Mouse (Mus musculus): ENCODE results near the gene Lpcat3. TPM values are rescaled to one million over a fixed set of nuclear protein-coding genes. Genes with fewer than 3 reads are reported as not detected.

Gene Lpcat3
- polyA plus RNA-seq, 1 experiment from 2014 or later = 35.9 TPM

DNA sequence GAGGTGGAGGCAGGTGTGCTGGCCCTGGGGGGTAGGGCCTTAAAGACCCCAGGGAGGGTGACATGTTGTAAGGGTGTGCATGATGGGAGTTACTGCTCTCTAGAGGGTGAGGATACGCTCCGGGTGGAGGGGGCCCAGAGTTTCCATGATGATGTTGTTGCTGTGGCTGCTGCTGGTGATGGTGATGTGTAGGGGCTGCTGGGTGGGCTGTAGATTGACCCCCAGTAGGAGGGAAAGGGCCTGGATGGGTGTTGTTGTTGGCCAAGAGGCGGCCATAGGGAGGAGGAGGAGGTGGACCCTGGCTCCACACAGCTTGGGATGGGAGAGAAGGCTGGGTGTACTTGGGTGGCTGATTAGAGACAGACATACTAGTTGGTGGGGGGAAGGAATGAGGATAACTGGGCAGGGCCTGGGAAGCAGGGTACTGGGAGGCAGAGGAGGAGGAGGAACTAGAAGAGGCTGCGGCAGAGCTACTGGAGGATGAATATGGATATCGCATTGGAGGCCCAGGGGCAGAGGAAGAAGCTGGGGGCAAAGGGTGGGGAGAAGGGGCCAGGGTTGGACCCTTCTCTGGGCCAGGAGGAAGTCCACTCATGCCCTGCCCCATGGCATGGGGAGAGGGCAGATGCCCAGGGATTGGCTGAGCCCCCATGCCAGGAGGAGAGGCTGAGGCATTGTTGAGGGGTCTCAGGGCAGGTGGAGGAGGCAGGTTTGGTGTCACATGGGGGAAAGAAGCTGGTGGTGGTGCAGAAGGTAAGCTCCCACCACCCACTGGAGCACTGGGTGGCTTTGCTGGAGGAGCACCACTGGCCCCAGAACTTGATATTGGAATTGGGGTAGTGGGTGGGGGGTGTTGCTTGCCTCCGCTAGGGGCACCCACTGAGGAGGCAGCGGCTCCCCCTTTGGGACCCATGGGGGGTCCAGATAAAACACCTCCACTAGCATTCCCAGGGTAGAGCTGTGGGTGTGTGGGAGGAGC lies 84.1 kb downstream of the Lpcat3 start:
- H3K4me1 ChIP-seq (replicated peaks; ENCODE audit: control insufficient read depth, insufficient read depth, low read length) = peaks cover 18% of the 10 kb centered on the region
- H3K36me3 ChIP-seq (ENCODE audit: control insufficient read depth, insufficient read depth) = peaks cover 15% of the 10 kb centered on the region
- no peak overlapping the region for H3K27ac ChIP-seq (ENCODE audit: low read length)
- no peak overlapping the region for H3K9ac ChIP-seq (replicated peaks; ENCODE audit: low read depth, low read length)
- peak overlapping the region; percentile 50; the same call in 1 of the 2 replicates for H3K4me3 ChIP-seq (replicated peaks; ENCODE audit: low read length)
- peak overlapping the region; percentile 75 for H3K4me2 ChIP-seq (ENCODE audit: low read length)
- no peaks in the 10 kb centered on the region for H3K27me3 ChIP-seq (replicated peaks; ENCODE audit: control insufficient read depth, insufficient read depth, low read length)
- ATAC-seq = no peak
- H3K9me3 ChIP-seq (ENCODE audit: control insufficient read depth, low read length) = no peaks in the 10 kb centered on the region
- 83% methylated on average over 7 of the region's 7 CpGs for WGBS

GRCm38 (mm10) chr6:124750405-124750804 lies 87.6 kb downstream of the Lpcat3 start:
- Histone ChIP-seq H3K27ac (ENCODE audit: low read length) (no peak overlapping the region), H3K4me2 (ENCODE audit: low read length) (no peak overlapping the region), H3K36me3 (ENCODE audit: control insufficient read depth, insufficient read depth) (peaks cover 10% of the 10 kb centered on the region), H3K27me3 (replicated peaks; ENCODE audit: control insufficient read depth, insufficient read depth, low read length) (no peaks in the 10 kb centered on the region), H3K4me1 (replicated peaks; ENCODE audit: control insufficient read depth, insufficient read depth, low read length) (peaks cover 29% of the 10 kb centered on the region), H3K9ac (replicated peaks; ENCODE audit: low read depth, low read length) (no peak overlapping the region), H3K4me3 (replicated peaks; ENCODE audit: low read length) (no peak overlapping the region), H3K9me3 (ENCODE audit: control insufficient read depth, low read length) (no peaks in the 10 kb centered on the region)
- no peak for ATAC-seq
- 87% methylated on average over 8 of the region's 8 CpGs for WGBS

GRCm38 (mm10) chr6:124753861-124754260 lies 91.0 kb downstream of the Lpcat3 start:
- Histone ChIP-seq H3K4me2 (ENCODE audit: low read length) (no peak overlapping the region), H3K27ac (ENCODE audit: low read length) (no peak overlapping the region), H3K4me3 (replicated peaks; ENCODE audit: low read length) (no peak overlapping the region), H3K9me3 (ENCODE audit: control insufficient read depth, low read length) (no peaks in the 10 kb centered on the region), H3K9ac (replicated peaks; ENCODE audit: low read depth, low read length) (no peak overlapping the region), H3K36me3 (ENCODE audit: control insufficient read depth, insufficient read depth) (0 out of 2 replicates have a peak, but pooled peaks cover 3% of the 10 kb centered on the region), H3K27me3 (replicated peaks; ENCODE audit: control insufficient read depth, insufficient read depth, low read length) (no peaks in the 10 kb centered on the region), H3K4me1 (replicated peaks; ENCODE audit: control insufficient read depth, insufficient read depth, low read length) (peaks cover 40% of the 10 kb centered on the region)
- no peak for ATAC-seq
- WGBS = 95% methylated on average over 2 of the region's 2 CpGs

MicroRNAs within 50 kb of the gene (microRNA counts, 519-probe panel; counts per million panel counts)
- microRNA mmu-miR-141 (1,149 counts per million, percentile 9 among the panel's probes with 10 or more counts), microRNA mmu-miR-200c (2,171 counts per million, percentile 42 among the panel's probes with 10 or more counts)

Small RNAs within 50 kb of the gene (microRNA-seq; reads per million reads assigned to microRNA genes)
- 49.3 reads per million, percentile 44 among the genes with 10 or more reads in this experiment for gene Mir141
- gene Mir200c = 248 reads per million, percentile 66 among the genes with 10 or more reads in this experiment

Other genes starting within 250 kb of the Lpcat3 start
- gene Pex5, start 248.0 kb upstream of the Lpcat3 start, polyA plus RNA-seq (2015; fragmentation: Nextera tagmentation; extraction: Ambion mirVana) = 92.2 and 92.5 TPM in 2 replicates
- 62.8 and 90.9 TPM in 2 replicates for gene Clstn3, start 198.2 kb upstream of the Lpcat3 start, polyA plus RNA-seq (2015; fragmentation: Nextera tagmentation; extraction: Ambion mirVana)
- gene C1rl, start 169.9 kb upstream of the Lpcat3 start, polyA plus RNA-seq (2015; fragmentation: Nextera tagmentation; extraction: Ambion mirVana) = 0.10 and 0.11 TPM in 2 replicates
- 0.11 and 0.55 TPM in 2 replicates for gene C1ra, start 150.6 kb upstream of the Lpcat3 start, polyA plus RNA-seq (2015; fragmentation: Nextera tagmentation; extraction: Ambion mirVana)
- gene C1s1, start 120.7 kb upstream of the Lpcat3 start, polyA plus RNA-seq (2015; fragmentation: Nextera tagmentation; extraction: Ambion mirVana) = 0.29 and 0.47 TPM in 2 replicates
- gene C1rb, start 92.7 kb upstream of the Lpcat3 start, polyA plus RNA-seq (2015; fragmentation: Nextera tagmentation; extraction: Ambion mirVana) = not detected in 2 replicates
- gene C1s2, start 26.9 kb upstream of the Lpcat3 start, polyA plus RNA-seq (2015; fragmentation: Nextera tagmentation; extraction: Ambion mirVana) = 0.08 and 0.21 TPM in 2 replicates
- 142 and 150 TPM in 2 replicates for gene Emg1, start 49.2 kb downstream of the Lpcat3 start, polyA plus RNA-seq (2015; fragmentation: Nextera tagmentation; extraction: Ambion mirVana)
- gene Phb2, start 49.3 kb downstream of the Lpcat3 start, polyA plus RNA-seq (2015; fragmentation: Nextera tagmentation; extraction: Ambion mirVana) = 250 and 252 TPM in 2 replicates
- 3.3 and 4.5 TPM in 2 replicates for gene Ptpn6, start 75.7 kb downstream of the Lpcat3 start, polyA plus RNA-seq (2015; fragmentation: Nextera tagmentation; extraction: Ambion mirVana)
- gene Grcc10, start 78.3 kb downstream of the Lpcat3 start, polyA plus RNA-seq (2015; fragmentation: Nextera tagmentation; extraction: Ambion mirVana) = 614 and 641 TPM in 2 replicates
- not detected in 2 replicates for gene Gm45234, start 93.0 kb downstream of the Lpcat3 start, polyA plus RNA-seq (2015; fragmentation: Nextera tagmentation; extraction: Ambion mirVana)
- 23.4 and 27.0 TPM in 2 replicates for gene Atn1, start 93.5 kb downstream of the Lpcat3 start, polyA plus RNA-seq (2015; fragmentation: Nextera tagmentation; extraction: Ambion mirVana)
- 44.9 and 63.3 TPM in 2 replicates for gene Eno2, start 106.6 kb downstream of the Lpcat3 start, polyA plus RNA-seq (2015; fragmentation: Nextera tagmentation; extraction: Ambion mirVana)
- 2.5 and 4.9 TPM in 2 replicates for gene Lrrc23, start 116.7 kb downstream of the Lpcat3 start, polyA plus RNA-seq (2015; fragmentation: Nextera tagmentation; extraction: Ambion mirVana)
- gene Spsb2, start 145.6 kb downstream of the Lpcat3 start, polyA plus RNA-seq (2015; fragmentation: Nextera tagmentation; extraction: Ambion mirVana) = 4.7 and 5.9 TPM in 2 replicates
- gene Tpi1, start 151.3 kb downstream of the Lpcat3 start, polyA plus RNA-seq (2015; fragmentation: Nextera tagmentation; extraction: Ambion mirVana) = 359 and 360 TPM in 2 replicates
- 203 and 216 TPM in 2 replicates for gene Usp5, start 166.5 kb downstream of the Lpcat3 start, polyA plus RNA-seq (2015; fragmentation: Nextera tagmentation; extraction: Ambion mirVana)
- gene Cdca3, start 166.5 kb downstream of the Lpcat3 start, polyA plus RNA-seq (2015; fragmentation: Nextera tagmentation; extraction: Ambion mirVana) = 69.7 and 76.7 TPM in 2 replicates
- gene Gnb3, start 177.2 kb downstream of the Lpcat3 start, polyA plus RNA-seq (2015; fragmentation: Nextera tagmentation; extraction: Ambion mirVana) = 0.42 and 0.75 TPM in 2 replicates
- 13.0 and 16.8 TPM in 2 replicates for gene P3h3, start 194.7 kb downstream of the Lpcat3 start, polyA plus RNA-seq (2015; fragmentation: Nextera tagmentation; extraction: Ambion mirVana)
- 21.8 and 28.8 TPM in 2 replicates for gene Gpr162, start 201.0 kb downstream of the Lpcat3 start, polyA plus RNA-seq (2015; fragmentation: Nextera tagmentation; extraction: Ambion mirVana)
- gene Cd4, start 225.2 kb downstream of the Lpcat3 start, polyA plus RNA-seq (2015; fragmentation: Nextera tagmentation; extraction: Ambion mirVana) = 0.06 and 0.30 TPM in 2 replicates
- gene Lag3, start 248.7 kb downstream of the Lpcat3 start, polyA plus RNA-seq (2015; fragmentation: Nextera tagmentation; extraction: Ambion mirVana) = 1.7 and 2.9 TPM in 2 replicates